ENCODE assay signal across 41 mouse cellular contexts in genomic region chr8:107045478-107045877, GRCm38 (mm10). TPM values are rescaled to one million over a fixed set of nuclear protein-coding genes. Genes with fewer than 3 reads are reported as not detected.
"Had no signal": no experiment of that assay in that cellular context is flagged by ENCODE, and none has a peak within 500 bp of the region (broad histone marks: within the 10 kb centered on the region; RNA-seq: fewer than 3 reads in every experiment).

No protein-coding gene starts in this region.

- H3K27me3 ChIP-seq: heart, embryonic 12.5 days; hindbrain, embryonic 13.5 days; hindbrain, embryonic 15.5 days; kidney, embryonic 15.5 days; limb, embryonic 13.5 days; limb, embryonic 15.5 days; liver, embryonic 12.5 days had no signal

- H3K9ac ChIP-seq: heart, embryonic 12.5 days; hindbrain, embryonic 13.5 days; hindbrain, embryonic 15.5 days; kidney, embryonic 15.5 days; limb, embryonic 13.5 days; limb, embryonic 15.5 days; liver, embryonic 12.5 days; liver, embryonic 14.5 days had no signal

- H3K4me2 ChIP-seq: heart, embryonic 12.5 days; hindbrain, embryonic 13.5 days; hindbrain, embryonic 15.5 days; kidney, embryonic 15.5 days; limb, embryonic 13.5 days; limb, embryonic 15.5 days; liver, embryonic 12.5 days had no signal

- H3K4me3 ChIP-seq: gastrocnemius, adult 2 months; heart, embryonic 10.5 days; heart, embryonic 12.5 days; hindbrain, embryonic 13.5 days; hindbrain, embryonic 15.5 days; kidney, embryonic 15.5 days; limb, embryonic 13.5 days; limb, embryonic 15.5 days; liver, embryonic 12.5 days had no signal

- H3K27ac ChIP-seq: gastrocnemius, adult 2 months; heart, embryonic 10.5 days; hindbrain, embryonic 13.5 days; hindbrain, embryonic 15.5 days; hindbrain, postnatal 0 days; kidney, embryonic 15.5 days; kidney, postnatal 0 days; limb, embryonic 13.5 days; limb, embryonic 15.5 days; liver, embryonic 12.5 days; liver, embryonic 14.5 days had no signal

- DNase-seq: gastrocnemius, adult 2 months; gastrocnemius, postnatal 10 days; gastrocnemius, postnatal 25 days; heart, adult 18-20 months; heart, postnatal 14 days; heart, postnatal 36 days; kidney, adult 11 months; kidney, adult 2 months; kidney, adult 9 months; kidney, postnatal 14 days; kidney, postnatal 36 days; layer of hippocampus, adult 9-11 months; layer of hippocampus, postnatal 36 days; left cerebral cortex, postnatal 4 days had no signal

- H3K9me3 ChIP-seq: heart, embryonic 10.5 days; heart, embryonic 12.5 days; hindbrain, embryonic 13.5 days; hindbrain, embryonic 15.5 days; kidney, embryonic 15.5 days; limb, embryonic 13.5 days; limb, embryonic 15.5 days; liver, embryonic 12.5 days had no signal

- ATAC-seq: hindbrain, postnatal 0 days; liver, embryonic 12.5 days had no signal

RNA-seq across cellular contexts. Expression of gene Tmed6, which starts 20.0 kb away (rescaled TPM):
- total RNA-seq: gastrocnemius, adult 2 months; gastrocnemius, postnatal 10 days; gastrocnemius, postnatal 25 days; gastrocnemius, postnatal 4 days; granulocyte monocyte progenitor cell, adult 5-6 weeks; heart, adult 18-20 months; heart, adult 8-10 months; heart, postnatal 14 days; heart, postnatal 36 days; hematopoietic stem cell, adult 5-6 weeks; hindbrain, postnatal 0 days; layer of hippocampus, adult 18-20 months; layer of hippocampus, adult 8-10 months; layer of hippocampus, postnatal 14 days; layer of hippocampus, postnatal 36 days; left cerebral cortex, adult 18-20 months; left cerebral cortex, adult 8-10 months; left cerebral cortex, postnatal 10 days; left cerebral cortex, postnatal 25 days; left cerebral cortex, postnatal 4 days had no signal
- polyA plus RNA-seq: heart, embryonic 12.5 days; heart, embryonic 14.5 days; heart, embryonic 16.5 days; hindbrain, embryonic 11.5 days; hindbrain, embryonic 13.5 days; hindbrain, embryonic 15.5 days; hindbrain, postnatal 0 days; limb, embryonic 11.5 days; limb, embryonic 13.5 days; limb, embryonic 15.5 days; liver, adult 2 months had no signal
